Mouse (Mus musculus) CH12.LX (cell line): Measurements from ENCODE around the gene Cc2d2a. TPM values are rescaled to one million over a fixed set of nuclear protein-coding genes. Genes with fewer than 3 reads are reported as not detected.

Experiments used
- DNase-seq: peaks from one replicate; pipeline ENCODE4 v3.0.0-alpha.2; 2013; ENCODE audit errors: extremely low read depth
- H3K27ac ChIP-seq: 2 replicates; pipeline ENCODE4 v1.5.1; 2012; ENCODE audit warnings: low read depth, mild to moderate bottlenecking, control low read depth, moderate library complexity; ENCODE audit not compliant: insufficient read depth
- H3K27me3 ChIP-seq: replicated peaks from 2 replicates; pipeline ENCODE3; 2012; ENCODE audit warnings: inconsistent platforms
- H3K36me3 ChIP-seq, 2 experiments: replicated peaks in 1 of 2; 2 replicates each; pipeline versions ENCODE3 to v1.6.1; 2012; ENCODE audit warnings: inconsistent platforms in 1 of 2, low read length in 1 of 2, mild to moderate bottlenecking in 1 of 2, mixed read lengths in 1 of 2, moderate library complexity in 1 of 2; ENCODE audit not compliant: control insufficient read depth in 1 of 2, insufficient read depth in 1 of 2
- H3K4me1 ChIP-seq, 2 experiments: 2 replicates each; pipeline ENCODE4 v1.6.1; 2012; ENCODE audit warnings: inconsistent platforms in 1 of 2, moderate library complexity in 1 of 2; ENCODE audit not compliant: insufficient read depth in 2 of 2, control insufficient read depth in 1 of 2
- H3K4me2 ChIP-seq: 2 replicates; pipeline ENCODE4 v1.6.1; 2012; ENCODE audit warnings: low read depth, mild to moderate bottlenecking, control low read depth; ENCODE audit not compliant: poor library complexity, insufficient read depth, severe bottlenecking
- H3K4me3 ChIP-seq, 3 experiments: fragments of 150-350 bp in 1 of 3; sonication (generic) in 1 of 3; replicated peaks in 1 of 3; 2 replicates each; pipeline versions ENCODE3 to v1.5.1; 2011 to 2012; ENCODE audit warnings: low read depth in 2 of 3, low read length in 2 of 3, mild to moderate bottlenecking in 2 of 3, moderate library complexity in 2 of 3, control low read depth in 1 of 3, improper control_type of control experiment in 1 of 3, inconsistent platforms in 1 of 3, mixed read lengths in 1 of 3; ENCODE audit not compliant: poor library complexity in 1 of 3
- H3K79me2 ChIP-seq: replicated peaks from 2 replicates; pipeline ENCODE4 v1.6.1; 2012; ENCODE audit warnings: mild to moderate bottlenecking, moderate library complexity; ENCODE audit not compliant: control insufficient read depth, poor library complexity, insufficient read depth, severe bottlenecking; ENCODE audit errors: extremely low read depth
- H3K9ac ChIP-seq: 2 replicates; pipeline ENCODE4 v1.6.1; 2012; ENCODE audit warnings: low read depth, mild to moderate bottlenecking, control low read depth, moderate library complexity; ENCODE audit not compliant: insufficient read depth
- H3K9me3 ChIP-seq: replicated peaks from 2 replicates; pipeline ENCODE3; 2012; ENCODE audit warnings: low read length, inconsistent platforms, mixed read lengths
- CHD2 ChIP-seq: IDR thresholded peaks from 2 replicates; pipeline ENCODE4 v1.6.1; 2011; ENCODE audit warnings: low read length, improper control_type of control experiment
- CTCF ChIP-seq, 2 experiments: IDR thresholded peaks in 1 of 2; conservative IDR thresholded peaks in 1 of 2; 2 replicates each; pipeline ENCODE4 v1.5.1; 2011 to 2012; ENCODE audit warnings: low read depth in 2 of 2, low read length in 2 of 2, improper control_type of control experiment in 1 of 2, inconsistent platforms in 1 of 2, mild to moderate bottlenecking in 1 of 2, moderate library complexity in 1 of 2
- E2F4 ChIP-seq: IDR thresholded peaks from 2 replicates; pipeline ENCODE4 v1.6.1; 2011; ENCODE audit warnings: low read depth, low read length, improper control_type of control experiment; ENCODE audit not compliant: insufficient replicate concordance
- ELF1 ChIP-seq: IDR thresholded peaks from 2 replicates; pipeline ENCODE4 v1.6.1; 2014; ENCODE audit warnings: low read depth, mild to moderate bottlenecking, inconsistent platforms, low read length, improper control_type of control experiment
- EP300 ChIP-seq: IDR thresholded peaks from 2 replicates; pipeline ENCODE4 v1.6.1; 2011; ENCODE audit warnings: low read length, improper control_type of control experiment
- ETS1 ChIP-seq: conservative IDR thresholded peaks from 2 replicates; pipeline ENCODE4 v1.6.1; 2012; ENCODE audit warnings: low read depth, mild to moderate bottlenecking, inconsistent platforms, low read length, improper control_type of control experiment, moderate library complexity
- HCFC1 ChIP-seq: IDR thresholded peaks from 2 replicates; pipeline ENCODE4 v1.6.1; 2012; ENCODE audit warnings: low read depth, mild to moderate bottlenecking, inconsistent platforms, low read length, improper control_type of control experiment
- IRF4 ChIP-seq: IDR thresholded peaks from 2 replicates; pipeline ENCODE4 v1.6.1; 2014; ENCODE audit warnings: low read depth, mild to moderate bottlenecking, inconsistent platforms, low read length, improper control_type of control experiment
- JUND ChIP-seq: conservative IDR thresholded peaks from 2 replicates; pipeline ENCODE4 v1.6.1; 2011; ENCODE audit warnings: low read depth, low read length, improper control_type of control experiment
- MAFK ChIP-seq: IDR thresholded peaks from 2 replicates; pipeline ENCODE4 v1.6.1; 2011; ENCODE audit warnings: low read length, improper control_type of control experiment; ENCODE audit not compliant: insufficient replicate concordance
- MAZ ChIP-seq: IDR thresholded peaks from 2 replicates; pipeline ENCODE4 v1.6.1; 2012; ENCODE audit warnings: low read depth, mild to moderate bottlenecking, inconsistent platforms, low read length, improper control_type of control experiment, moderate library complexity
- MEF2A ChIP-seq: IDR thresholded peaks from 2 replicates; pipeline ENCODE4 v1.6.1; 2014; ENCODE audit warnings: low read depth, mild to moderate bottlenecking, inconsistent platforms, low read length, improper control_type of control experiment, borderline replicate concordance
- MYC ChIP-seq: IDR thresholded peaks from 2 replicates; pipeline ENCODE4 v1.6.1; 2011; ENCODE audit warnings: low read depth, mild to moderate bottlenecking, improper control_type of control experiment, low read length
- NELFE ChIP-seq: IDR thresholded peaks from 2 replicates; pipeline ENCODE4 v1.6.1; 2011; ENCODE audit warnings: low read depth, low read length, improper control_type of control experiment
- NRF1 ChIP-seq: IDR thresholded peaks from 2 replicates; pipeline ENCODE4 v1.6.1; 2014; ENCODE audit warnings: low read depth, mild to moderate bottlenecking, inconsistent platforms, low read length, improper control_type of control experiment, moderate library complexity
- POLR2AphosphoS2 ChIP-seq: IDR thresholded peaks from 2 replicates; pipeline ENCODE4 v1.6.1; 2011; ENCODE audit warnings: low read depth, low read length, improper control_type of control experiment
- RAD21 ChIP-seq: IDR thresholded peaks from 2 replicates; pipeline ENCODE4 v1.6.1; 2011; ENCODE audit warnings: low read depth, mild to moderate bottlenecking, low read length, improper control_type of control experiment, moderate library complexity
- TBP ChIP-seq: conservative IDR thresholded peaks from 2 replicates; pipeline ENCODE4 v1.6.1; 2011; ENCODE audit warnings: low read depth, low read length, improper control_type of control experiment
- UBTF ChIP-seq: IDR thresholded peaks from 2 replicates; pipeline ENCODE4 v1.6.1; 2012; ENCODE audit warnings: low read depth, mild to moderate bottlenecking, inconsistent platforms, low read length, improper control_type of control experiment, moderate library complexity
- ZMIZ1 ChIP-seq: IDR thresholded peaks from 2 replicates; pipeline ENCODE4 v1.6.1; 2012; ENCODE audit warnings: low read depth, mild to moderate bottlenecking, inconsistent platforms, low read length, improper control_type of control experiment
- dilution Hi-C: fragments of 300-500 bp; cut with MboI; formaldehyde crosslinking; loops from 2 replicates; pipeline ENCODE4 v1.14.3; 2020; ENCODE audit warnings: low sequenced_read_pairs; ENCODE audit not compliant: extremely low pct_unique_long_range_greater_than_20kb, extremely low pct_ligation_motif_present
- in situ Hi-C: fragments of 300-500 bp; cut with MboI; formaldehyde crosslinking; loops from 3 replicates; pipeline ENCODE4 v1.14.3; 2019; ENCODE audit warnings: low sequenced_read_pairs, low pct_ligation_motif_present, low pct_unique_long_range_greater_than_20kb, mixed read lengths
- polyA plus RNA-seq: library from polyadenylated mRNA; unstranded; fragments of >175 nt; gene quantifications from 2 replicates; pipeline ENCODE4 v1.2.1, GENCODE M21; 2012; ENCODE audit warnings: low read depth; ENCODE audit not compliant: insufficient read length
- total RNA-seq, 2 experiments: library from RNA; depleted of rRNA; stranded (reverse); fragments of 300-350 nt in 1 of 2; fragments of >200 nt in 1 of 2; gene quantifications; 2 replicates each; pipeline ENCODE4 v1.2.3; 2012 to 2014

Gene Cc2d2a
- total and polyA plus RNA-seq, 3 experiments = 0.04 to 0.12 TPM; not detected in 1

GRCm38 (mm10) chr5:43722452-43722783 lies 60.3 kb downstream of the Cc2d2a start:
- H3K79me2 ChIP-seq = no peaks in the 10 kb centered on the region
- H3K4me3 ChIP-seq = no peak overlapping the region
- no peak overlapping the region for H3K27ac ChIP-seq
- in situ Hi-C loops = no loop called here
- no peaks in the 10 kb centered on the region for H3K27me3 ChIP-seq
- no peak for TF ChIP-seq MYC
- TF ChIP-seq JUND = no peak
- TF ChIP-seq MEF2A = no peak
- TF ChIP-seq, all 38 proteins: peak for 0
- Histone ChIP-seq H3K4me2 (no peak overlapping the region), H3K9ac (no peak overlapping the region), H3K4me1 (peaks cover 0 to 4% of the 10 kb centered on the region in 2 experiments; a peak in 1 of 4 replicates), H3K36me3 (no peaks in the 10 kb centered on the region), H3K9me3 (no peaks in the 10 kb centered on the region)
- no peak for DNase-seq
- dilution Hi-C loops = no loop called here

- H3K4me1 ChIP-seq = peaks cover 0 to 13% of the 10 kb centered on the region in 2 experiments; a peak in 2 of 4 replicates
- no peak overlapping the region for H3K4me3 ChIP-seq
- in situ Hi-C loops = no loop called here
- H3K9ac ChIP-seq = no peak overlapping the region
- no peaks in the 10 kb centered on the region for H3K79me2 ChIP-seq
- H3K9me3 ChIP-seq = no peaks in the 10 kb centered on the region
- H3K27me3 ChIP-seq = no peaks in the 10 kb centered on the region
- dilution Hi-C loops = no loop called here
- TF ChIP-seq ETS1 (no peak), NELFE (no peak), RAD21 (no peak), MAZ (no peak), CTCF (conservative IDR thresholded peaks at IDR 0.05 in 1 of 2, IDR thresholded peaks at IDR 0.05 in 1 of 2; ENCODE audit: low read depth in 2 of 2, low read length in 2 of 2) (no peak), UBTF (no peak), ELF1 (no peak), ZMIZ1 (no peak), POLR2AphosphoS2 (no peak), TBP (no peak), E2F4 (no peak), NRF1 (no peak), EP300 (no peak), IRF4 (no peak), JUND (no peak), HCFC1 (no peak), MAFK (no peak), CHD2 (no peak)
- TF ChIP-seq, all 38 proteins: peak for 0
- Histone ChIP-seq H3K27ac (no peak overlapping the region), H3K36me3 (no peaks in the 10 kb centered on the region), H3K4me2 (no peak overlapping the region)
- no peak for DNase-seq
These were observed 61.7 kb downstream of the Cc2d2a start for GRCm38 (mm10) chr5:43723830-43724229.
